Mouse (Mus musculus): ENCODE data around the gene Marc2. TPM values are rescaled to one million over a fixed set of nuclear protein-coding genes. Genes with fewer than 3 reads are reported as not detected.

Gene Marc2
- polyA plus RNA-seq (2014; fragmentation: Nextera tagmentation; extraction: Ambion mirVana), result 107 and 110 TPM in 2 replicates

DNA sequence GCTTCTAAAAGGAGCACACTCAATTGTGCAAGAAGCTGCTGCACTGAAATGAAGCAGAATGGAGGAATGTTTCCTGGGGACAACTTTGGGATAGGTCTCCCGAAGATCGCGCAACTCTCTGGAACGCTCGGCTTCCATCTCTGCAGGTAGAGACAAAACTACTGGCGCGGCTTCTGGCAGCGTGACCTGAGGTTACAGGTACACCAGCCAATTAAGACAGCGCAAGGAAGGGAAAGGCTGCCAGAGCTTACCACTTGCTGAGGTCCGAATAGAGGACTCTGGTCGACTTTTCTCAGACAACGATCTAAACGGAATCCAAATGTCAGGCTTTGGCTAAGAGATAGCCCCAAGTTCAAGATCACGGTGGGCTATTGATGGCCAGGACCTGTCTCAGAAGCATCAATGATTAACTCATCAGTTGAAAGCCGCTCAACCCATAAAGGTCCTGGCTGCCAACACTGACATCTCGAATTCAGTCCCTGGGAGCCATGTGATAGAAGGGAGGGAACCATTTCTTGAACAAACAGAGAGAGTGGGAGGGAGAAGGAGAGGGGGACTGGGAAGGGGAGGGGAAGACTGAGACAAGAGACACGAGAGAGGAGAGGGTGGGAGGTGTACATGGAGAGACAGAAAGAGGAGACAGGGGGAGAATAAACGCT is at the start of gene Marc2:
Marc2 (minus strand) TSS at position 360 of the 659 bp plus-strand sequence.
- peaks cover 3% of the 10 kb centered on the region for H3K27me3 ChIP-seq (ENCODE audit: control insufficient read depth, insufficient read depth, low read length)
- H3K36me3 ChIP-seq (ENCODE audit: control insufficient read depth, insufficient read depth, low read length), result no peaks in the 10 kb centered on the region
- H3K27ac ChIP-seq (ENCODE audit: low read depth, low read length), result no peak within 1 kb of the TSS
- no peaks in the 10 kb centered on the region for H3K9me3 ChIP-seq (ENCODE audit: control insufficient read depth, low read length)
- peak within 1 kb of the TSS; percentile 90 for H3K4me2 ChIP-seq
- ATAC-seq (ENCODE audit: low FRiP score) (peak; percentile 18; the same call in 1 of the 2 replicates), DNase-seq (ENCODE audit: low spot score, missing footprints) (peak; percentile 90)
- 5% methylated on average over 18 of the region's 18 CpGs for WGBS
- peaks cover 9% of the 10 kb centered on the region for H3K4me1 ChIP-seq (ENCODE audit: control insufficient read depth, insufficient read depth, low read length)
- peak within 1 kb of the TSS; percentile 75 for H3K4me3 ChIP-seq (ENCODE audit: low read depth, low read length)
- H3K9ac ChIP-seq (ENCODE audit: low read length), result peak within 1 kb of the TSS; percentile 74

DNA sequence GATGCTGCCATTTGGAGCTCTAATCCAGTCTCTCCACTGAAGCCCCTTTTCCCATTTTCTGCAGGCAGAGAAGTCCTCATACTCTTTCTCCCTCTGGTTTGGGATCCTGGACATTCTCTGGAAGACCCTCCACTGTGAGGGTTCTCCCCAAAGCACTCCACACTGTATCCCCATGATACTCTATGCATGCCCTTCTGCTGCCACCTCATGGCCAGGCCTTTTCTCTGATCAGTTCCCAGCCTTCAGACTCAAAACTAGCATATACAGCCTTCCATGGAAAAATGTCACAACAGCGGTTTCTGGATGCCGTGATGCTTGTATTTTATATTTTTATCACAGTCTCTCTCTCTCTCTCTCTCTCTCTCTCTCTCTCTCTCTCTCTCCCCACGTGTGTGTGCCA is 45.7 kb upstream of the Marc2 start:
- Histone ChIP-seq H3K4me3 (ENCODE audit: low read depth, low read length) (no peak overlapping the region), H3K4me1 (ENCODE audit: control insufficient read depth, insufficient read depth, low read length) (no peaks in the 10 kb centered on the region), H3K9ac (ENCODE audit: low read length) (no peak overlapping the region), H3K36me3 (ENCODE audit: control insufficient read depth, insufficient read depth, low read length) (no peaks in the 10 kb centered on the region), H3K27ac (ENCODE audit: low read depth, low read length) (no peak overlapping the region), H3K27me3 (ENCODE audit: control insufficient read depth, insufficient read depth, low read length) (no peaks in the 10 kb centered on the region), H3K4me2 (no peak overlapping the region), H3K9me3 (ENCODE audit: control insufficient read depth, low read length) (no peaks in the 10 kb centered on the region)
- 74% methylated on average over 3 of the region's 3 CpGs for WGBS
- DNase-seq (ENCODE audit: low spot score, missing footprints) (peak; percentile 44), ATAC-seq (ENCODE audit: low FRiP score) (no peak)

DNA sequence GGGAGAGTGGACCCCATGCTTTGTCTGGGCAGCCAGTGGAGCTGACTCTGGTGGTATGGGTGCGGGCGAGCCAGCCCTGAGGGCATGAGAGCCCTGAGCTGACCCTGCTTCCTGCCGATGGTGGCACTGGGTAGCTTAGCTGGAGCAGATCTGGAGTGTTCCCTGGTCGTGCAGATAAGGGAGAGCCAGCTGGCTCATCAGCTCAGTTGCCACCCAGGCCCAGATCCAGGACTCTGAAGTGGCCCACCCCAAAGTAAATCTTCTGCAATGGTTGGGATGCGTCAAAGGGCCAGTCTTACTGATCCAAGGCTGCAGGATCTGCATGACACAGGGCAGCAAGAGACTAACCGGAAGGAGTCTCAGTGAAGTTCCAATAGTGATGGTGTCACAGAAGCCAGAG is 43.2 kb upstream of the Marc2 start:
- WGBS, result 96% methylated on average over 6 of the region's 6 CpGs
- no peaks in the 10 kb centered on the region for H3K36me3 ChIP-seq (ENCODE audit: control insufficient read depth, insufficient read depth, low read length)
- DNase-seq (ENCODE audit: low spot score, missing footprints) (peak; percentile 76), ATAC-seq (ENCODE audit: low FRiP score) (no peak)
- H3K27me3 ChIP-seq (ENCODE audit: control insufficient read depth, insufficient read depth, low read length), result no peaks in the 10 kb centered on the region
- no peaks in the 10 kb centered on the region for H3K4me1 ChIP-seq (ENCODE audit: control insufficient read depth, insufficient read depth, low read length)
- no peaks in the 10 kb centered on the region for H3K9me3 ChIP-seq (ENCODE audit: control insufficient read depth, low read length)
- no peak overlapping the region for H3K4me3 ChIP-seq (ENCODE audit: low read depth, low read length)
- H3K4me2 ChIP-seq, result no peak overlapping the region
- no peak overlapping the region for H3K9ac ChIP-seq (ENCODE audit: low read length)
- H3K27ac ChIP-seq (ENCODE audit: low read depth, low read length), result no peak overlapping the region

DNA sequence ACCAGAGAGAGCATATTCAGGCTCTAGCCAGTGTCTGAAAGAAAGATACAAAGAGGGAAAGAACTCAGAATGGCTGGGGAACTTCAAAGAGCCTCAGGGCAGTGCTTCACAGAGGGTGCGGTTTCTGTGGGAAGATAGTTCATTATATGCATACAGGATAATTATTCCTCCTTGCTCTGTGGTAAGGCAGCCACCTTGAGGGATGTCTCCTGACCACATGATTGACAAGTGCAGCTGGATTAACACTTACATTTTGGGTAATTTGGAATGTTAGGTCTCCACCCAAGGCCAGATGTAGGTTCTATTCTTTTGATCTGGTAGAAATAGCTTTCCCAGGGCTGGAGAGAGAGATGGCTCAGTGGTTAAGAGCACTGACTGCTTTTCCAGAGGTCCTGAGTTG is 39.9 kb upstream of the Marc2 start:
- Histone ChIP-seq H3K4me3 (ENCODE audit: low read depth, low read length) (no peak overlapping the region), H3K4me2 (no peak overlapping the region), H3K9ac (ENCODE audit: low read length) (no peak overlapping the region), H3K27me3 (ENCODE audit: control insufficient read depth, insufficient read depth, low read length) (peaks cover 28% of the 10 kb centered on the region), H3K27ac (ENCODE audit: low read depth, low read length) (no peak overlapping the region), H3K36me3 (ENCODE audit: control insufficient read depth, insufficient read depth, low read length) (no peaks in the 10 kb centered on the region), H3K9me3 (ENCODE audit: control insufficient read depth, low read length) (no peaks in the 10 kb centered on the region), H3K4me1 (ENCODE audit: control insufficient read depth, insufficient read depth, low read length) (peaks cover 3% of the 10 kb centered on the region)
- ATAC-seq (ENCODE audit: low FRiP score) (no peak), DNase-seq (ENCODE audit: low spot score, missing footprints) (peak; percentile 49)
- WGBS, result 67% methylated on average over 1 of the region's 1 CpGs

DNA sequence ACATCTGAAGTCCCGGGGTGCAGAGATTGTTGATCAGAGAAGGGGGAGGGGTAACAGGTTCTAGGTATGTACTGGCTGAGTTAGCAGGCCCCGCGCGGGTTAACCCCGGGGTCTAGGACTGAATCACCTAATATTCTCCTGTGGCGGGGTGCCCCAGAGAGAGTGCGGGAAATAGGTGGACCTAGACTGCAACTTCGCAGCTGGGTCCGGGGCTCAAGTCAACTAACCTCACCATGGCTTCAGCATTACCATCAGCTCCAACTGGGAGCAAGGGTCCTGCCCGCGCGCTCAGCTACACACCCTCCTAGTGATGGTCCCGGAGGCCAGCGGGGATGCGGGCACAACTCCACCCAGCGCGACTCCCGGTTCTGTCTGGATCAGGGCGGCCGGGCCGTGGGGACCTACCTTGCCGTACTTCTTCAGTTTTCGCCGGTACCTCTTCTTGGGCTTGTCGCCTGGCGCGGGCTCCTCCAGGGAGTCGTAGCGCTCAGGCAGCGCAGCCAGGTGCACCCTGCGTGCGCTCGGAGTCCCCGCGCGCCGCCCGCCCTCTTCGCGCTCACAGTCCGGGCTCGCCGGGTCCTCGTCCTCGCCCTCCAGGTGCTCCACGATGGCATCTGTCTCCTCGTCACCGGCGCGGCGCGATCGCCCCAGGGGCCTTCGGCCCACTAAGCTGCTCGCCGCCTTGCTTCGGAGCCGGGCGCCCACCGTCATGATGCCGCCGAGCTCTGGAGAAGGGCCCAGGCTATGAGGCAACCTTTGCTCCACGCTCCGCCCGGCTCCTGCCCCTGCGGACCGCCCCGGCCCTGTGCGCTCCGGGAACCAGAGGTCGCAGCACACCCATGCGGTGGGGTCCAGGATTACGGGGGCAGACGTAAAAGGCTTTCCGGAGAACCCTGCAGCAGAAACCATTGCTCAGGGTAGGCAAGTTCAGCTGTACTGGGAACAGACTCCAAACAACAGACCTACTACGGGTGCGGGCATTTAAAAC is 36.3 kb upstream of the Marc2 start, which contains the start of gene C130074G19Rik:
C130074G19Rik (minus strand) TSS at position 938 of the 988 bp plus-strand sequence.
- ATAC-seq (ENCODE audit: low FRiP score) (peak; percentile 73), DNase-seq (ENCODE audit: low spot score, missing footprints) (peak; percentile 92)
- WGBS, result 3% methylated on average over 77 of the region's 77 CpGs
- Histone ChIP-seq H3K9me3 (ENCODE audit: control insufficient read depth, low read length) (no peaks in the 10 kb centered on the region), H3K27ac (ENCODE audit: low read depth, low read length) (no peak within 1 kb of the TSS), H3K4me1 (ENCODE audit: control insufficient read depth, insufficient read depth, low read length) (peaks cover 3% of the 10 kb centered on the region), H3K36me3 (ENCODE audit: control insufficient read depth, insufficient read depth, low read length) (no peaks in the 10 kb centered on the region), H3K4me3 (ENCODE audit: low read depth, low read length) (peak within 1 kb of the TSS; percentile 39), H3K27me3 (ENCODE audit: control insufficient read depth, insufficient read depth, low read length) (peaks cover 28% of the 10 kb centered on the region), H3K4me2 (peak within 1 kb of the TSS; percentile 72), H3K9ac (ENCODE audit: low read length) (peak within 1 kb of the TSS; percentile 42; the same call in 1 of the 2 replicates)

DNA sequence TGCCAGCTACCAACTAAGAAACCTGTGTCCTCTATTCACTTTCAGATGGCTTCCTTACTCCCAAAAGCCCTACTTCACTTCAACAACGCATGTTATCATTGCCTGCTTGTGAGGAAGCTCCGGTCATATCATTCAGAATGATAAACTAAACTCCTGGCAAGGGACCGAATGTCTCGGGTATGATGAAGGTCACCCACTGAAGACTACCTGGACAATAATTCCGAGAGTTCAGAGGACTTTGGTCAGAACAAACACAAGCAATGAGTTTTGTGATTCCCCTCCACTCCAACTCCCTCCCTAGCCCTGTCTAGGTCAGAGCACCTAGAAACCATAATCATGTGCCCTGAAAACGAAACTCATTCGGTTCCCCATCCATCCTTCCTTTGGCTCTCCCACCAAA is 35.6 kb upstream of the Marc2 start:
- Histone ChIP-seq H3K4me1 (ENCODE audit: control insufficient read depth, insufficient read depth, low read length) (peaks cover 3% of the 10 kb centered on the region), H3K27ac (ENCODE audit: low read depth, low read length) (no peak overlapping the region), H3K9ac (ENCODE audit: low read length) (no peak overlapping the region), H3K9me3 (ENCODE audit: control insufficient read depth, low read length) (no peaks in the 10 kb centered on the region), H3K36me3 (ENCODE audit: control insufficient read depth, insufficient read depth, low read length) (no peaks in the 10 kb centered on the region), H3K4me3 (ENCODE audit: low read depth, low read length) (no peak overlapping the region), H3K4me2 (no peak overlapping the region), H3K27me3 (ENCODE audit: control insufficient read depth, insufficient read depth, low read length) (peaks cover 28% of the 10 kb centered on the region)
- ATAC-seq (ENCODE audit: low FRiP score) (no peak), DNase-seq (ENCODE audit: low spot score, missing footprints) (no peak)
- 70% methylated on average over 7 of the region's 7 CpGs for WGBS

DNA sequence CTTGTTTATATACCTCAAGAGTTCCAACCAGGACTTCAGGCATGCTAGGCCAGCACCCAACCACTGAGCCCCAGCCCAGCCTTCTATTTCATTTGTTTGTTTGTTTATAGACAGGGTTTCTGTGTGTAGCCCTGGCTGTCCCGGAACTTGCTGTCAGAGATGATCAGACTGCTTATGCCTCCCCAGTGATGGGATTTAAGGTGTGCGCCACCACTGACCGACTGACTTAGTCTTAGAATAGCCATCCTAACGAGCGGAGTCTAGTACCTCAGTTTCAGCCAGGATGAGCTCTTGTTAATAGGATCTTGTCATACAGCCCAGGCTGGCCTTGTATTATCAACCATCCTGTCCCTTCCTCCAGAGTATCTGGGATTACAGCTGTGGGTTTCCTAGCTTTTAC is 35.0 kb upstream of the Marc2 start:
- DNase-seq (ENCODE audit: low spot score, missing footprints) (peak; percentile 68), ATAC-seq (ENCODE audit: low FRiP score) (no peak)
- no peak overlapping the region for H3K4me3 ChIP-seq (ENCODE audit: low read depth, low read length)
- 81% methylated on average over 5 of the region's 5 CpGs for WGBS
- H3K27ac ChIP-seq (ENCODE audit: low read depth, low read length), result no peak overlapping the region
- H3K36me3 ChIP-seq (ENCODE audit: control insufficient read depth, insufficient read depth, low read length), result no peaks in the 10 kb centered on the region
- peaks cover 28% of the 10 kb centered on the region for H3K27me3 ChIP-seq (ENCODE audit: control insufficient read depth, insufficient read depth, low read length)
- no peak overlapping the region for H3K9ac ChIP-seq (ENCODE audit: low read length)
- H3K4me2 ChIP-seq, result no peak overlapping the region
- no peaks in the 10 kb centered on the region for H3K9me3 ChIP-seq (ENCODE audit: control insufficient read depth, low read length)
- H3K4me1 ChIP-seq (ENCODE audit: control insufficient read depth, insufficient read depth, low read length), result peaks cover 3% of the 10 kb centered on the region

DNA sequence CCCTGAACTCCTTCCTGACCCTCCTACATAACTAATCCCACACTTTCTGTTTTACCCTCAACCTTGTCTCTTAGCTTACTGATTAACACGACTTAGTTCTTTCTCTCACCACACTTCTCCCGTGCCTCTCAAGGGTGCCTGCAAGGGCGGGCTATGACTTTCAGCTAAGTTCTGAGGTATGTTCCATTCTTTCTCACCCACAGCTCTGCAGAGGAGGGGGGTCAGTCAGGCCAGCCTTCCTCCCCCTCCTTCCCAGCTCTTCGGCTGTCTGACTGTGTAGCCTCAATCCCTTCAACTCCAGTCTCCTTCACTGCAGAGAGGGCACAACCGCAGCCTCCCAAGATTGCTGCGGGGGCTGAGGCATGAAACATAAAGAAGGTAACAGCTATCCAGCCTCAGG is 32.6 kb upstream of the Marc2 start:
- Histone ChIP-seq H3K9me3 (ENCODE audit: control insufficient read depth, low read length) (no peaks in the 10 kb centered on the region), H3K36me3 (ENCODE audit: control insufficient read depth, insufficient read depth, low read length) (no peaks in the 10 kb centered on the region), H3K4me2 (no peak overlapping the region), H3K4me3 (ENCODE audit: low read depth, low read length) (no peak overlapping the region), H3K27me3 (ENCODE audit: control insufficient read depth, insufficient read depth, low read length) (peaks cover 26% of the 10 kb centered on the region), H3K9ac (ENCODE audit: low read length) (no peak overlapping the region), H3K27ac (ENCODE audit: low read depth, low read length) (no peak overlapping the region), H3K4me1 (ENCODE audit: control insufficient read depth, insufficient read depth, low read length) (peaks cover 3% of the 10 kb centered on the region)
- WGBS, result 83% methylated on average over 6 of the region's 6 CpGs
- DNase-seq (ENCODE audit: low spot score, missing footprints) (no peak), ATAC-seq (ENCODE audit: low FRiP score) (no peak)

DNA sequence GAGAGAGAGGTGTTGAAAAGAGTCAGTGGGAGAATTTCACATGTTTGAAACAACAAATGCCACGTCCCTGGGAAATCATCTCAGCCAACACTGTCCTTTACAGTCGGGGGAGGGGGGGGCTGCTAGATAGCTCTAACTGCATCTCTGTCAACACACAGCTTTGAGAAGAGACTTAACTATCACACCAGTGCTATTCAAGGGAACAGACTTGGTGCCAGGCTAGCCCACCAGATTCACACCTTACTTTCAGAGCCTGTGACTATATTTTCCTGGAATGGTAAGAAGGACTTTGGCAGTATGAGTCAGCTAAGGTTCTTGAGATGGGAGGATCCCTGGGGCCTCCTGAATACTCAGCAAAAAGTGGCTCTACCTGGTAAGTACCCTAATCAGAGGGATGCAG is 31.1 kb upstream of the Marc2 start:
- DNase-seq (ENCODE audit: low spot score, missing footprints), result peak; percentile 56
- no peak overlapping the region for H3K9ac ChIP-seq (ENCODE audit: low read length)
- WGBS, result 75% methylated on average over 2 of the region's 2 CpGs
- H3K4me1 ChIP-seq (ENCODE audit: control insufficient read depth, insufficient read depth, low read length), result no peaks in the 10 kb centered on the region
- no peak overlapping the region for H3K4me3 ChIP-seq (ENCODE audit: low read depth, low read length)
- H3K27ac ChIP-seq (ENCODE audit: low read depth, low read length), result no peak overlapping the region
- H3K36me3 ChIP-seq (ENCODE audit: control insufficient read depth, insufficient read depth, low read length), result no peaks in the 10 kb centered on the region
- H3K9me3 ChIP-seq (ENCODE audit: control insufficient read depth, low read length), result no peaks in the 10 kb centered on the region
- H3K4me2 ChIP-seq, result no peak overlapping the region
- peaks cover 11% of the 10 kb centered on the region for H3K27me3 ChIP-seq (ENCODE audit: control insufficient read depth, insufficient read depth, low read length)
- no peak for ATAC-seq (ENCODE audit: low FRiP score)
